Mouse (Mus musculus) CH12.LX (cell line): ENCODE results near the gene Abhd16b. TPM values are rescaled to one million over a fixed set of nuclear protein-coding genes. Genes with fewer than 3 reads are reported as not detected.

Experiments
- DNase-seq: peaks from one replicate; pipeline ENCODE4 v3.0.0-alpha.2; 2013; ENCODE audit errors: extremely low read depth
- H3K27ac ChIP-seq: 2 replicates; pipeline ENCODE4 v1.5.1; 2012; ENCODE audit warnings: low read depth, mild to moderate bottlenecking, control low read depth, moderate library complexity; ENCODE audit not compliant: insufficient read depth
- H3K27me3 ChIP-seq: replicated peaks from 2 replicates; pipeline ENCODE3; 2012; ENCODE audit warnings: inconsistent platforms
- H3K36me3 ChIP-seq, 2 experiments: replicated peaks in 1 of 2; 2 replicates each; pipeline versions ENCODE3 to v1.6.1; 2012; ENCODE audit warnings: inconsistent platforms in 1 of 2, low read length in 1 of 2, mild to moderate bottlenecking in 1 of 2, mixed read lengths in 1 of 2, moderate library complexity in 1 of 2; ENCODE audit not compliant: control insufficient read depth in 1 of 2, insufficient read depth in 1 of 2
- H3K4me1 ChIP-seq, 2 experiments: 2 replicates each; pipeline ENCODE4 v1.6.1; 2012; ENCODE audit warnings: inconsistent platforms in 1 of 2, moderate library complexity in 1 of 2; ENCODE audit not compliant: insufficient read depth in 2 of 2, control insufficient read depth in 1 of 2
- H3K4me2 ChIP-seq: 2 replicates; pipeline ENCODE4 v1.6.1; 2012; ENCODE audit warnings: low read depth, mild to moderate bottlenecking, control low read depth; ENCODE audit not compliant: poor library complexity, insufficient read depth, severe bottlenecking
- H3K4me3 ChIP-seq, 3 experiments: fragments of 150-350 bp in 1 of 3; sonication (generic) in 1 of 3; replicated peaks in 1 of 3; 2 replicates each; pipeline versions ENCODE3 to v1.5.1; 2011 to 2012; ENCODE audit warnings: low read depth in 2 of 3, low read length in 2 of 3, mild to moderate bottlenecking in 2 of 3, moderate library complexity in 2 of 3, control low read depth in 1 of 3, improper control_type of control experiment in 1 of 3, inconsistent platforms in 1 of 3, mixed read lengths in 1 of 3; ENCODE audit not compliant: poor library complexity in 1 of 3
- H3K79me2 ChIP-seq: replicated peaks from 2 replicates; pipeline ENCODE4 v1.6.1; 2012; ENCODE audit warnings: mild to moderate bottlenecking, moderate library complexity; ENCODE audit not compliant: control insufficient read depth, poor library complexity, insufficient read depth, severe bottlenecking; ENCODE audit errors: extremely low read depth
- H3K9ac ChIP-seq: 2 replicates; pipeline ENCODE4 v1.6.1; 2012; ENCODE audit warnings: low read depth, mild to moderate bottlenecking, control low read depth, moderate library complexity; ENCODE audit not compliant: insufficient read depth
- H3K9me3 ChIP-seq: replicated peaks from 2 replicates; pipeline ENCODE3; 2012; ENCODE audit warnings: low read length, inconsistent platforms, mixed read lengths
- BHLHE40 ChIP-seq: IDR thresholded peaks from 2 replicates; pipeline ENCODE4 v1.6.1; 2011; ENCODE audit warnings: mild to moderate bottlenecking, low read depth, low read length, improper control_type of control experiment
- CTCF ChIP-seq, 2 experiments: IDR thresholded peaks in 1 of 2; conservative IDR thresholded peaks in 1 of 2; 2 replicates each; pipeline ENCODE4 v1.5.1; 2011 to 2012; ENCODE audit warnings: low read depth in 2 of 2, low read length in 2 of 2, improper control_type of control experiment in 1 of 2, inconsistent platforms in 1 of 2, mild to moderate bottlenecking in 1 of 2, moderate library complexity in 1 of 2
- ELF1 ChIP-seq: IDR thresholded peaks from 2 replicates; pipeline ENCODE4 v1.6.1; 2014; ENCODE audit warnings: low read depth, mild to moderate bottlenecking, inconsistent platforms, low read length, improper control_type of control experiment
- EP300 ChIP-seq: IDR thresholded peaks from 2 replicates; pipeline ENCODE4 v1.6.1; 2011; ENCODE audit warnings: low read length, improper control_type of control experiment
- GABPA ChIP-seq: IDR thresholded peaks from 2 replicates; pipeline ENCODE4 v1.6.1; 2012; ENCODE audit warnings: low read depth, low read length, improper control_type of control experiment, inconsistent platforms; ENCODE audit not compliant: insufficient replicate concordance
- HCFC1 ChIP-seq: IDR thresholded peaks from 2 replicates; pipeline ENCODE4 v1.6.1; 2012; ENCODE audit warnings: low read depth, mild to moderate bottlenecking, inconsistent platforms, low read length, improper control_type of control experiment
- IRF4 ChIP-seq: IDR thresholded peaks from 2 replicates; pipeline ENCODE4 v1.6.1; 2014; ENCODE audit warnings: low read depth, mild to moderate bottlenecking, inconsistent platforms, low read length, improper control_type of control experiment
- JUN ChIP-seq: IDR thresholded peaks from 2 replicates; pipeline ENCODE4 v1.6.1; 2011; ENCODE audit warnings: low read depth, mild to moderate bottlenecking, low read length, improper control_type of control experiment, moderate library complexity; ENCODE audit not compliant: insufficient read depth
- JUND ChIP-seq: conservative IDR thresholded peaks from 2 replicates; pipeline ENCODE4 v1.6.1; 2011; ENCODE audit warnings: low read depth, low read length, improper control_type of control experiment
- KAT2A ChIP-seq: IDR thresholded peaks from 2 replicates; pipeline ENCODE4 v1.6.1; 2012; ENCODE audit warnings: low read length, improper control_type of control experiment, inconsistent platforms; ENCODE audit not compliant: insufficient replicate concordance
- MAFK ChIP-seq: IDR thresholded peaks from 2 replicates; pipeline ENCODE4 v1.6.1; 2011; ENCODE audit warnings: low read length, improper control_type of control experiment; ENCODE audit not compliant: insufficient replicate concordance
- MAX ChIP-seq: IDR thresholded peaks from 2 replicates; pipeline ENCODE4 v1.6.1; 2011; ENCODE audit warnings: low read length, improper control_type of control experiment
- MAZ ChIP-seq: IDR thresholded peaks from 2 replicates; pipeline ENCODE4 v1.6.1; 2012; ENCODE audit warnings: low read depth, mild to moderate bottlenecking, inconsistent platforms, low read length, improper control_type of control experiment, moderate library complexity
- MXI1 ChIP-seq: IDR thresholded peaks from 2 replicates; pipeline ENCODE4 v1.6.1; 2011; ENCODE audit warnings: mild to moderate bottlenecking, low read depth, low read length, improper control_type of control experiment
- MYC ChIP-seq: IDR thresholded peaks from 2 replicates; pipeline ENCODE4 v1.6.1; 2011; ENCODE audit warnings: low read depth, mild to moderate bottlenecking, improper control_type of control experiment, low read length
- NRF1 ChIP-seq: IDR thresholded peaks from 2 replicates; pipeline ENCODE4 v1.6.1; 2014; ENCODE audit warnings: low read depth, mild to moderate bottlenecking, inconsistent platforms, low read length, improper control_type of control experiment, moderate library complexity
- POLR2A ChIP-seq: IDR thresholded peaks from 2 replicates; pipeline ENCODE4 v1.6.1; 2011; ENCODE audit warnings: low read depth, mild to moderate bottlenecking, improper control_type of control experiment, low read length
- POLR2AphosphoS2 ChIP-seq: IDR thresholded peaks from 2 replicates; pipeline ENCODE4 v1.6.1; 2011; ENCODE audit warnings: low read depth, low read length, improper control_type of control experiment
- RAD21 ChIP-seq: IDR thresholded peaks from 2 replicates; pipeline ENCODE4 v1.6.1; 2011; ENCODE audit warnings: low read depth, mild to moderate bottlenecking, low read length, improper control_type of control experiment, moderate library complexity
- SIN3A ChIP-seq: IDR thresholded peaks from 2 replicates; pipeline ENCODE4 v1.6.1; 2012; ENCODE audit warnings: low read length, improper control_type of control experiment, inconsistent platforms
- SMC3 ChIP-seq: IDR thresholded peaks from 2 replicates; pipeline ENCODE4 v1.6.1; 2011; ENCODE audit warnings: low read depth, low read length, improper control_type of control experiment
- TCF12 ChIP-seq: IDR thresholded peaks from 2 replicates; pipeline ENCODE4 v1.6.1; 2014; ENCODE audit warnings: low read depth, mild to moderate bottlenecking, inconsistent platforms, low read length, improper control_type of control experiment
- USF2 ChIP-seq: conservative IDR thresholded peaks from 2 replicates; pipeline ENCODE4 v1.6.1; 2011; ENCODE audit warnings: low read depth, low read length, improper control_type of control experiment
- ZKSCAN1 ChIP-seq: IDR thresholded peaks from 2 replicates; pipeline ENCODE4 v1.6.1; 2012; ENCODE audit warnings: low read depth, inconsistent platforms, low read length, improper control_type of control experiment, borderline replicate concordance
- ZNF384 ChIP-seq: IDR thresholded peaks from 2 replicates; pipeline ENCODE4 v1.6.1; 2012; ENCODE audit warnings: low read depth, low read length, improper control_type of control experiment, inconsistent platforms
- dilution Hi-C: fragments of 300-500 bp; cut with MboI; formaldehyde crosslinking; loops from 2 replicates; pipeline ENCODE4 v1.14.3; 2020; ENCODE audit warnings: low sequenced_read_pairs; ENCODE audit not compliant: extremely low pct_unique_long_range_greater_than_20kb, extremely low pct_ligation_motif_present
- in situ Hi-C: fragments of 300-500 bp; cut with MboI; formaldehyde crosslinking; loops from 3 replicates; pipeline ENCODE4 v1.14.3; 2019; ENCODE audit warnings: low sequenced_read_pairs, low pct_ligation_motif_present, low pct_unique_long_range_greater_than_20kb, mixed read lengths
- polyA plus RNA-seq: library from polyadenylated mRNA; unstranded; fragments of >175 nt; gene quantifications from 2 replicates; pipeline ENCODE4 v1.2.1, GENCODE M21; 2012; ENCODE audit warnings: low read depth; ENCODE audit not compliant: insufficient read length
- total RNA-seq, 2 experiments: library from RNA; depleted of rRNA; stranded (reverse); fragments of 300-350 nt in 1 of 2; fragments of >200 nt in 1 of 2; gene quantifications; 2 replicates each; pipeline ENCODE4 v1.2.3; 2012 to 2014

Abhd16b gene
- total and polyA plus RNA-seq, 3 experiments: not detected

- dilution Hi-C loops: no loop called here
- no peak overlapping the region for H3K27ac ChIP-seq
Observed at GRCm38 (mm10) chr2:181470285-181470684, 22.7 kb upstream of the Abhd16b start.

GRCm38 (mm10) chr2:181471246-181471645, 21.8 kb upstream of the Abhd16b start:
- Histone ChIP-seq H3K27ac (no peak overlapping the region), H3K27me3 (no peaks in the 10 kb centered on the region), H3K4me3 (no peak overlapping the region), H3K4me2 (no peak overlapping the region), H3K9me3 (no peaks in the 10 kb centered on the region), H3K9ac (no peak overlapping the region), H3K79me2 (no peaks in the 10 kb centered on the region), H3K36me3 (no peaks in the 10 kb centered on the region), H3K4me1 (peaks cover 7 to 18% of the 10 kb centered on the region in 2 experiments)
- dilution Hi-C loops (no loop called here), in situ Hi-C loops (no loop called here)
- TF ChIP-seq MAX: no peak
- no peak for TF ChIP-seq MAFK
- no peak for TF ChIP-seq USF2
- no peak for TF ChIP-seq GABPA
- TF ChIP-seq JUN: no peak
- TF ChIP-seq MXI1: no peak
- TF ChIP-seq TCF12: no peak
- TF ChIP-seq ELF1: no peak
- TF ChIP-seq NRF1: no peak
- TF ChIP-seq MAZ: no peak
- no peak for TF ChIP-seq IRF4
- no peak for TF ChIP-seq SMC3
- no peak for TF ChIP-seq POLR2AphosphoS2
- TF ChIP-seq RAD21: no peak
- no peak for TF ChIP-seq ZNF384
- TF ChIP-seq CTCF (conservative IDR thresholded peaks at IDR 0.05 in 1 of 2, IDR thresholded peaks at IDR 0.05 in 1 of 2; ENCODE audit: low read depth in 2 of 2, low read length in 2 of 2): no peak
- no peak for TF ChIP-seq JUND
- no peak for TF ChIP-seq HCFC1
- no peak for DNase-seq

More at GRCm38 (mm10) chr2:181470285-181470684, 22.7 kb upstream of the Abhd16b start:
- Histone ChIP-seq H3K27me3 (no peaks in the 10 kb centered on the region), H3K4me2 (no peak overlapping the region), H3K9ac (no peak overlapping the region), H3K36me3 (no peaks in the 10 kb centered on the region), H3K9me3 (no peaks in the 10 kb centered on the region), H3K79me2 (no peaks in the 10 kb centered on the region), H3K4me1 (peaks cover 7 to 18% of the 10 kb centered on the region in 2 experiments), H3K4me3 (no peak overlapping the region)
- in situ Hi-C loops: no loop called here
- TF ChIP-seq ELF1 (no peak), BHLHE40 (no peak), KAT2A (no peak), EP300 (no peak), ZKSCAN1 (no peak), IRF4 (no peak), SIN3A (no peak), ZNF384 (no peak), POLR2AphosphoS2 (no peak), MAX (no peak), MYC (no peak), MAFK (no peak), POLR2A (no peak)
- no peak for DNase-seq
